Mouse (Mus musculus) heart, adult 2 months (tissue): ENCODE measurements around the gene Epb41l3. TPM values are rescaled to one million over a fixed set of nuclear protein-coding genes. Genes with fewer than 3 reads are reported as not detected.
A peak's percentile ranks its signal among the peaks of the same experiment; 100 is the strongest.

ENCODE experiments used
- DNase-seq, 2 experiments: peaks; one replicate each; pipeline ENCODE4 v3.0.0; 2021
- H3K27ac ChIP-seq: fragments of 200-600 bp; 2 replicates; pipeline ENCODE4 v1.8.1; 2022
- H3K27me3 ChIP-seq: fragments of 200-500 bp; 2 replicates; pipeline ENCODE4 v1.6.1; 2012; ENCODE audit warnings: mild to moderate bottlenecking, low read length, inconsistent platforms, mixed read lengths; ENCODE audit not compliant: control insufficient read depth, insufficient read depth
- H3K36me3 ChIP-seq: fragments of 200-500 bp; 2 replicates; pipeline ENCODE4 v1.6.1; 2012; ENCODE audit warnings: low read length, inconsistent platforms; ENCODE audit not compliant: control insufficient read depth, insufficient read depth
- H3K4me1 ChIP-seq: fragments of 200-500 bp; 2 replicates; pipeline ENCODE4 v1.6.1; 2011; ENCODE audit warnings: low read length; ENCODE audit not compliant: control insufficient read depth, insufficient read depth
- H3K4me3 ChIP-seq: fragments of 200-600 bp; 2 replicates; pipeline ENCODE4 v1.8.1; 2022
- H3K79me2 ChIP-seq: fragments of 200-500 bp; replicated peaks from 2 replicates; pipeline ENCODE4 v1.6.1; 2012; ENCODE audit warnings: mild to moderate bottlenecking, inconsistent platforms, low read length, moderate library complexity, mixed read lengths; ENCODE audit not compliant: control insufficient read depth, insufficient read depth
- H3K9ac ChIP-seq: fragments of 200-500 bp; 2 replicates; pipeline ENCODE4 v1.6.1; 2012; ENCODE audit warnings: low read depth, mild to moderate bottlenecking, control low read depth, inconsistent platforms, low read length, mixed read lengths
- CTCF ChIP-seq: fragments of 200-600 bp; IDR thresholded peaks from 2 replicates; pipeline ENCODE4 v1.8.1; 2022; ENCODE audit warnings: antibody characterized with exemption, mild to moderate bottlenecking, moderate library complexity
- EP300 ChIP-seq: fragments of 200-500 bp; IDR thresholded peaks from 2 replicates; pipeline ENCODE4 v1.6.1; 2011; ENCODE audit warnings: low read depth, low read length, control low read depth; ENCODE audit not compliant: insufficient read depth
- POLR2A ChIP-seq: fragments of 200-500 bp; IDR thresholded peaks from 2 replicates; pipeline ENCODE4 v1.6.1; 2011; ENCODE audit warnings: mild to moderate bottlenecking, low read depth, low read length, control low read depth; ENCODE audit not compliant: insufficient read depth
- WGBS: fragments of 180-500 bp; shearing (Covaris S2); methylation state at CpG from one replicate; pipeline ENCODE4 v1.1.7; 2018; 5-methylcytosine and 5-hydroxymethylcytosine counted together
- intact Hi-C: fragments of 180-260 bp; cut with DNase I; formaldehyde crosslinking; loops from one replicate; pipeline ENCODE4 v1.15.1; 2025
- polyA plus RNA-seq: library from polyadenylated mRNA; depleted of rRNA; stranded (reverse); fragments of >200 nt; gene quantifications from 2 replicates; pipeline ENCODE4 v1.2.3, GENCODE M21; 2012
- total RNA-seq, 2 experiments: library from RNA; stranded (reverse); gene quantifications; 2 replicates each; pipeline ENCODE4 v1.2.3; 2021

Gene Epb41l3
- total and polyA plus RNA-seq, 3 experiments = 3.0 to 13.5 (median 13.5) TPM

DNA sequence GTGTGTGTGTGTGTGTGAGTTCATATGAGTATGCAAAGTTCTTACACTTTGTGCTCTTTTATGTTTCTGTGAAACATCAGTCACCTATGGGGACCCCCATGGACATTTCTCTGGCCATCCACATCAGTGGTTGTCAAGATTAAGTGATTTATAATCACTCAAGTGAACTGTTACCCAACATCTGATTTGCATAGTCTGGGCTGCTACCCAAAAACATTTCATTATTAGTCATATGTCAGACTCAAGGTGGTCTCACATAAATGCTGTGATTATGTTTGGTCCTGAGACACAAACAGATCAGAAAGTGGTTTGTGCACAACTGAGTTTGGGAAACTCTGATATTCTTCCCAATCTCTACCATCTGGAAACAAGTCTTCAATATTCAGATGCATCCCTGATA lies 75.3 kb downstream of the Epb41l3 start:
- intact Hi-C loops = loop anchor here (10.0 kb wide), 2 partner anchors 104 to 194 kb away; no protein-coding TSS in a partner anchor
- Histone ChIP-seq H3K4me3 (no peak overlapping the region), H3K27me3 (no peaks in the 10 kb centered on the region), H3K27ac (no peak overlapping the region), H3K9ac (no peak overlapping the region), H3K4me1 (no peaks in the 10 kb centered on the region), H3K79me2 (no peaks in the 10 kb centered on the region), H3K36me3 (no peaks in the 10 kb centered on the region)
- DNase-seq = no peak
- no peak for TF ChIP-seq CTCF
- TF ChIP-seq EP300 = no peak
- TF ChIP-seq POLR2A = no peak

DNA sequence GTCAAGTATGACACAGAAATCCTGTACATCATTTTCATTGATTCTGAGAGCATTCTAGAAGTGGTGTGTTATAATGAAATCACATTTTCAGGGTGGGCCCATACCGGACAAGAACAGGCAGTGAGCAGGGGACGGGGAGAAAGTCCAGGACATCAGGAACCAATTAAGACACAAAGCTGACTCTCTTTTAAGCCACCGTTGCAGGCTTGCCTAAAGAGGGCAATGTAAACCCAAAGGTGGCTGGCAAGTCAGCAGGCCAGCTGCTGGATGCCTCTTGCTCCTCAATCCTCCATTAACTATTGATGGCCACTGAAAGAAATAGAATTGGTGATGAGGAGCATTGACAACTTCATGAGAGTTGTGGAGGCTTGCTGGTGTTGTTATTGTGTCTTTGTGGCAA lies 75.8 kb downstream of the Epb41l3 start:
- 35% methylated on average over 3 of the region's 3 CpGs for WGBS
- Histone ChIP-seq H3K36me3 (no peaks in the 10 kb centered on the region), H3K9ac (no peak overlapping the region), H3K4me1 (no peaks in the 10 kb centered on the region), H3K4me3 (no peak overlapping the region), H3K27ac (no peak overlapping the region), H3K79me2 (no peaks in the 10 kb centered on the region), H3K27me3 (no peaks in the 10 kb centered on the region)
- intact Hi-C loops = loop anchor here (10.0 kb wide), 2 partner anchors 104 to 194 kb away; no protein-coding TSS in a partner anchor
- no peak for TF ChIP-seq POLR2A
- peak; percentile 38 for TF ChIP-seq CTCF
- no peak for TF ChIP-seq EP300
- DNase-seq = no peak

DNA sequence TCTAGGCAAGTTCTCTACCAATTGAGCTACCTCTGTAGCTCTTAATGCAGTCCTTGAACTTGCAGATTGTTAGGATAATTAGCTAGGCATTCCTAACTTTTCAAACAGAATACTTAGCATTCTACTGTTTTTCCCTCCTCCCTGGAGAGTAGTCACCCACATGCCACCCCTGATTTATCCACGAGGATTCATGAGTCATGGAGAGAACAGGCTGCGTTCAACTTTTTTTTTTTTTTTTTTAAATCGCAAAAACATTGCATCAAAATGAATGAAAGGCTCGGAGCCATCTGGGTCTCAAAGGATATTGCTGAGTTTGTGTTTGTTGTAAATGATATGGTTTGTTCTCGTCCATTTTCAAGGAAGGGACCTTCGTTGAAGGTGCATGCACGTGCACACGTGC lies 79.6 kb downstream of the Epb41l3 start:
- Histone ChIP-seq H3K79me2 (no peaks in the 10 kb centered on the region), H3K4me1 (peaks cover 1% of the 10 kb centered on the region; the same call in 1 of the 2 replicates), H3K27ac (no peak overlapping the region), H3K36me3 (no peaks in the 10 kb centered on the region), H3K27me3 (peaks cover 6% of the 10 kb centered on the region), H3K9ac (no peak overlapping the region), H3K4me3 (no peak overlapping the region)
- DNase-seq = no peak
- no peak for TF ChIP-seq POLR2A
- no peak for TF ChIP-seq CTCF
- TF ChIP-seq EP300 = no peak
- WGBS = 73% methylated on average over 8 of the region's 8 CpGs
- intact Hi-C loops = loop anchor here (10.0 kb wide), 2 partner anchors 100 to 190 kb away; no protein-coding TSS in a partner anchor

DNA sequence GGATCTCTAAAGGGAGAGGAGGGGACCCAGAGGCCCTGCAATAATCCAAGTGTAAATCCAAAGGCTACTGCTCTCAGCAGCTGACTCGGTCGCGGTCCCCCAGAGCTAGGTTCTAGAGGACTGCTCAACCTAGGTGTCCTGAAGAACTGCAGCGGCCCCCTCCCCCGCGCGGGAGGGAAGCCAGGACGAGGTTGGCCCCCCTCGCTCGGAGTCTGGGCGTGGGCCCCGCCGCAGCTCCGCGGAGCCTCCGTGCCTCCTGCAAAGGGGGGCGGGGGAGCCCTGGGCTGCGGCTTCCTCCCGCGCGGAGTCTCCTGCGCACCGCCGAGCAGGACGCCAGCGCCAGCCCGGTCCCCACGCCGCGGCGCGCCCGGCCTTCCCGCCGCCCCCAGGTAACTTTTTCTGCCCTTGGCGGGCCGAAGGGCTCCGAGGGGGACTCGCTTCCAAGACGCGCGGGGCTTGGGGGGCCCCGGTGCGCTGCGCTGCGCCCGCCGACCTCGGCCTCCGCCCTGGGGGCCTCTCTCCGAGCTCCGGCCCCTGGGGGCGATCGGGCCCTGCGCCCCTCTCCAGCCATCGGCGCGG lies 81.1 kb downstream of the Epb41l3 start:
- Histone ChIP-seq H3K27ac (peak overlapping the region; percentile 44), H3K9ac (peak overlapping the region; percentile 82), H3K4me3 (peak overlapping the region; percentile 72), H3K36me3 (no peaks in the 10 kb centered on the region), H3K79me2 (no peaks in the 10 kb centered on the region), H3K27me3 (peaks cover 6% of the 10 kb centered on the region), H3K4me1 (peaks cover 1% of the 10 kb centered on the region; the same call in 1 of the 2 replicates)
- no peak for TF ChIP-seq CTCF
- no peak for TF ChIP-seq EP300
- no peak for TF ChIP-seq POLR2A
- peak; percentile 64 to 69 for DNase-seq
- intact Hi-C loops = loop anchor here (10.0 kb wide), 2 partner anchors 98 to 188 kb away; no protein-coding TSS in a partner anchor
- 1% methylated on average over 53 of the region's 58 CpGs for WGBS

DNA sequence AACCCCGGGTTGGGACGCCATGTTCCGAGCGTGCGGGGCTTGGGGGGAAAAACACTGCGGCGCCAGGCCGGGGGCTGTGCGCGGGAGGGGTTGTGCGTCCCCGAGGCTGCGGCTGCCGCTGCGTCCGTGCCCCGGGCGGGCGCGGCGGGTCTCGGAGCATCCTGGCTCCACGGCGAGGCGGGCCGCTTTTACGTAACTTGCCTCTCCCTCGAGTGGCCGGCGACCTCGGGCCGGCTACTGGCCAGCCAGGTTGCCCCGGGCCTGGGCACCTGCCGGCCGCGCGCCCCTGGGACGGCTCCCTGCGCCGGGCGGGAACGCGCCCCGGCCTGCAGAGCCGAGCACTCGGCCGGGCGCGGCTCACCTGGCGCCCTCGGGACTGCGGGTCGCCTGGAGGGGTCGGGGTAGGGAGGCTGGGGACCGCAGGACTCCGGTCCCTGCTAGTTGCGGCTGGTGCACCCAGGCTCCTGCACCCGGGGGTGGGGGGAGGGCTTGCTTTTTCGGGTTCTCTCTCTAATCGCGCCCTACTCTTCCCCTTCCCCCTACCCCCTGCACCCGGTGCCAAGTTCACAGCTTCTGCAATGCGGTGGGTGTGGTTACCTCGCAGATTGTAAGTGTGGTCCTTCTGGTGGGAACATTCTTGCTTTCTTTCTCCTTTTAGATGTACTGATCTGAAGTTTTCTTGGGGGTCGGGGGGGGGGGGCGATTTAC lies 81.8 kb downstream of the Epb41l3 start:
- Histone ChIP-seq H3K79me2 (no peaks in the 10 kb centered on the region), H3K27ac (peak overlapping the region; percentile 44), H3K9ac (peak overlapping the region; percentile 82), H3K4me3 (peak overlapping the region; percentile 72), H3K27me3 (peaks cover 6% of the 10 kb centered on the region), H3K4me1 (peaks cover 1% of the 10 kb centered on the region; the same call in 1 of the 2 replicates), H3K36me3 (no peaks in the 10 kb centered on the region)
- intact Hi-C loops = loop anchor here (10.0 kb wide), 2 partner anchors 98 to 188 kb away; no protein-coding TSS in a partner anchor
- WGBS = under 1% methylated on average over 61 of the region's 66 CpGs
- TF ChIP-seq POLR2A = no peak
- peak; percentile 44 to 58 for DNase-seq

DNA sequence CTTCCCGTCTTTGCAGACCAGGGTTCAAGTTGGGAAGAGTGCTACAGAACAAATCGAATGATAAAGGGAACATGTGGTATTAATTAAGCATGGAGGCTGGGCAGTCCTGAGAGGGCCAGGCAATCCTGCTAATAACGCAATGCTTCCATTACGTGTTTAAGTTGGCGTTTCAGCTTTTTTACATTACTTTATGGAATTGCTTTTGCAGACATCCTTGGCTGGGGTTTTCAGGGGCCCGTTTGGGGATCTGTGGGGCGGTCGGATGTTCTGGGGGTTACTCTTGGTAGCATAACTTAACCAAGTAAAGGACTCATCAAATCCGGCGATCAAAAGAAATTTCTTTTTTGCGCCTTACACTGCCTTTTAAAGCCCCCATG lies 82.3 kb downstream of the Epb41l3 start:
- DNase-seq = no peak
- H3K36me3 ChIP-seq = no peaks in the 10 kb centered on the region
- H3K27me3 ChIP-seq = peaks cover 6% of the 10 kb centered on the region
- intact Hi-C loops = loop anchor here (10.0 kb wide), 2 partner anchors 97 to 187 kb away; no protein-coding TSS in a partner anchor
- H3K27ac ChIP-seq = no peak overlapping the region
- TF ChIP-seq EP300 = no peak
- H3K4me1 ChIP-seq = peaks cover 1% of the 10 kb centered on the region; the same call in 1 of the 2 replicates
- H3K79me2 ChIP-seq = no peaks in the 10 kb centered on the region
- peak overlapping the region; percentile 6; the same call in 1 of the 2 replicates for H3K9ac ChIP-seq
- WGBS = 19% methylated on average over 11 of the region's 11 CpGs
- peak overlapping the region; percentile 72; the same call in 1 of the 2 replicates for H3K4me3 ChIP-seq
